Mouse (Mus musculus): ENCODE measurements at regions not wholly inside any gene's neighbourhood (a gene's known extent, or its start where the extent isn't known, plus 50 kb on each side); places are given as distances from the start of the nearest gene placed in this dataset.

GRCm38 (mm10) chr3:36771011-36771410 lies 81.0 kb upstream of the Trpc3 start:
- Histone ChIP-seq H3K4me3 (no peak overlapping the region), H3K4me2 (ENCODE audit: low read depth) (no peak overlapping the region), H3K36me3 (ENCODE audit: control insufficient read depth, insufficient read depth) (no peaks in the 10 kb centered on the region), H3K79me2 (ENCODE audit: control insufficient read depth, insufficient read depth) (no peaks in the 10 kb centered on the region), H3K27me3 (ENCODE audit: control insufficient read depth, insufficient read depth, insufficient read length) (no peaks in the 10 kb centered on the region), H3ac (ENCODE audit: control insufficient read depth, insufficient read length) (no peak overlapping the region)
- TF ChIP-seq POLR2AphosphoS2 (IDR thresholded peaks at IDR 0.05; ENCODE audit: insufficient read length, low read depth) (no peak), MYOD1 (IDR thresholded peaks at IDR 0.05; ENCODE audit: control insufficient read depth in 1 of 3, insufficient read length in 2 of 3, low read depth in 2 of 3) (no peak), REST (IDR thresholded peaks at IDR 0.05; ENCODE audit: insufficient read depth, insufficient read length) (no peak), MYOG (IDR thresholded peaks at IDR 0.05; ENCODE audit: control insufficient read depth in 1 of 3, insufficient read depth in 1 of 3, insufficient read length in 2 of 3, low read depth in 2 of 3) (no peak), TCF3 (IDR thresholded peaks at IDR 0.05; ENCODE audit: insufficient read length, low read depth) (no peak), SRF (IDR thresholded peaks at IDR 0.05; ENCODE audit: control insufficient read depth, insufficient read length, low read depth) (no peak), USF1 (IDR thresholded peaks at IDR 0.05; ENCODE audit: low read depth) (no peak), MAX (IDR thresholded peaks at IDR 0.05; ENCODE audit: low read depth) (no peak), CEBPB (IDR thresholded peaks at IDR 0.05; ENCODE audit: insufficient read depth, poor library complexity, severe bottlenecking) (no peak)

GRCm38 (mm10) chr3:36774023-36774422 lies 84.1 kb upstream of the Trpc3 start:
- Histone ChIP-seq H3K4me2 (ENCODE audit: low read depth) (no peak overlapping the region), H3K79me2 (ENCODE audit: control insufficient read depth, insufficient read depth) (no peaks in the 10 kb centered on the region), H3K36me3 (ENCODE audit: control insufficient read depth, insufficient read depth) (no peaks in the 10 kb centered on the region), H3K4me3 (no peak overlapping the region), H3K27me3 (ENCODE audit: control insufficient read depth, insufficient read depth, insufficient read length) (no peaks in the 10 kb centered on the region), H3ac (ENCODE audit: control insufficient read depth, insufficient read length) (no peak overlapping the region)
- TF ChIP-seq CEBPB (IDR thresholded peaks at IDR 0.05; ENCODE audit: insufficient read depth, poor library complexity, severe bottlenecking) (no peak), USF1 (IDR thresholded peaks at IDR 0.05; ENCODE audit: low read depth) (no peak), MYOG (IDR thresholded peaks at IDR 0.05; ENCODE audit: control insufficient read depth in 1 of 3, insufficient read depth in 1 of 3, insufficient read length in 2 of 3, low read depth in 2 of 3) (no peak), TCF3 (IDR thresholded peaks at IDR 0.05; ENCODE audit: insufficient read length, low read depth) (no peak), E2F4 (IDR thresholded peaks at IDR 0.05; ENCODE audit: insufficient read depth) (no peak), SRF (IDR thresholded peaks at IDR 0.05; ENCODE audit: control insufficient read depth, insufficient read length, low read depth) (no peak), POLR2A (IDR thresholded peaks at IDR 0.05; ENCODE audit: insufficient read length, low read depth) (no peak), MAX (IDR thresholded peaks at IDR 0.05; ENCODE audit: low read depth) (no peak)

- Histone ChIP-seq H3K79me2 (ENCODE audit: control insufficient read depth, insufficient read depth) (no peaks in the 10 kb centered on the region), H3K4me2 (ENCODE audit: low read depth) (no peak overlapping the region), H3K36me3 (ENCODE audit: control insufficient read depth, insufficient read depth) (no peaks in the 10 kb centered on the region), H3K4me3 (no peak overlapping the region), H3ac (ENCODE audit: control insufficient read depth, insufficient read length) (no peak overlapping the region), H3K27me3 (ENCODE audit: control insufficient read depth, insufficient read depth, insufficient read length) (no peaks in the 10 kb centered on the region)
- TF ChIP-seq TCF3 (IDR thresholded peaks at IDR 0.05; ENCODE audit: insufficient read length, low read depth), result no peak
- TF ChIP-seq TCF12 (IDR thresholded peaks at IDR 0.05; ENCODE audit: insufficient read depth, poor library complexity, severe bottlenecking), result no peak
- TF ChIP-seq SRF (IDR thresholded peaks at IDR 0.05; ENCODE audit: control insufficient read depth, insufficient read length, low read depth), result no peak
- TF ChIP-seq MAX (IDR thresholded peaks at IDR 0.05; ENCODE audit: low read depth), result no peak
- TF ChIP-seq USF1 (IDR thresholded peaks at IDR 0.05; ENCODE audit: low read depth), result no peak
- no peak for TF ChIP-seq CEBPB (IDR thresholded peaks at IDR 0.05; ENCODE audit: insufficient read depth, poor library complexity, severe bottlenecking)
- no peak for TF ChIP-seq POLR2A (IDR thresholded peaks at IDR 0.05; ENCODE audit: insufficient read length, low read depth)
- no peak for TF ChIP-seq E2F4 (IDR thresholded peaks at IDR 0.05; ENCODE audit: insufficient read depth)
- TF ChIP-seq REST (IDR thresholded peaks at IDR 0.05; ENCODE audit: insufficient read depth, insufficient read length), result no peak
These were observed 84.5 kb upstream of the 4932438A13Rik start for GRCm38 (mm10) chr3:36778448-36778847.

GRCm38 (mm10) chr3:36786581-36786980 lies 76.3 kb upstream of the 4932438A13Rik start:
- Histone ChIP-seq H3K27me3 (ENCODE audit: control insufficient read depth, insufficient read depth, insufficient read length) (peaks cover 4% of the 10 kb centered on the region), H3K36me3 (ENCODE audit: control insufficient read depth, insufficient read depth) (no peaks in the 10 kb centered on the region), H3K4me2 (ENCODE audit: low read depth) (no peak overlapping the region), H3ac (ENCODE audit: control insufficient read depth, insufficient read length) (no peak overlapping the region), H3K4me3 (no peak overlapping the region), H3K79me2 (ENCODE audit: control insufficient read depth, insufficient read depth) (no peaks in the 10 kb centered on the region)
- no peak for TF ChIP-seq CEBPB (IDR thresholded peaks at IDR 0.05; ENCODE audit: insufficient read depth, poor library complexity, severe bottlenecking)
- TF ChIP-seq MYOD1 (IDR thresholded peaks at IDR 0.05; ENCODE audit: control insufficient read depth in 1 of 3, insufficient read length in 2 of 3, low read depth in 2 of 3), result peak in 1 of 3 experiments; percentile 82
- TF ChIP-seq USF1 (IDR thresholded peaks at IDR 0.05; ENCODE audit: low read depth), result no peak
- peak; percentile 59 for TF ChIP-seq TCF12 (IDR thresholded peaks at IDR 0.05; ENCODE audit: insufficient read depth, poor library complexity, severe bottlenecking)
- TF ChIP-seq E2F4 (IDR thresholded peaks at IDR 0.05; ENCODE audit: insufficient read depth), result no peak
- no peak for TF ChIP-seq REST (IDR thresholded peaks at IDR 0.05; ENCODE audit: insufficient read depth, insufficient read length)
- TF ChIP-seq MAX (IDR thresholded peaks at IDR 0.05; ENCODE audit: low read depth), result no peak
- TF ChIP-seq TCF3 (IDR thresholded peaks at IDR 0.05; ENCODE audit: insufficient read length, low read depth), result peak; percentile 69
- TF ChIP-seq MYOG (IDR thresholded peaks at IDR 0.05; ENCODE audit: control insufficient read depth in 1 of 3, insufficient read depth in 1 of 3, insufficient read length in 2 of 3, low read depth in 2 of 3), result peak in 2 of 3 experiments; percentile 29 to 81

- Histone ChIP-seq H3K79me2 (ENCODE audit: control insufficient read depth, insufficient read depth) (no peaks in the 10 kb centered on the region), H3ac (ENCODE audit: control insufficient read depth, insufficient read length) (no peak overlapping the region), H3K27me3 (ENCODE audit: control insufficient read depth, insufficient read depth, insufficient read length) (no peaks in the 10 kb centered on the region), H3K4me3 (no peak overlapping the region), H3K4me2 (ENCODE audit: low read depth) (no peak overlapping the region), H3K36me3 (ENCODE audit: control insufficient read depth, insufficient read depth) (no peaks in the 10 kb centered on the region)
- TF ChIP-seq MYOG (IDR thresholded peaks at IDR 0.05; ENCODE audit: control insufficient read depth in 1 of 3, insufficient read depth in 1 of 3, insufficient read length in 2 of 3, low read depth in 2 of 3) (no peak), CEBPB (IDR thresholded peaks at IDR 0.05; ENCODE audit: insufficient read depth, poor library complexity, severe bottlenecking) (no peak), E2F4 (IDR thresholded peaks at IDR 0.05; ENCODE audit: insufficient read depth) (no peak), TCF3 (IDR thresholded peaks at IDR 0.05; ENCODE audit: insufficient read length, low read depth) (no peak), MAX (IDR thresholded peaks at IDR 0.05; ENCODE audit: low read depth) (no peak), USF1 (IDR thresholded peaks at IDR 0.05; ENCODE audit: low read depth) (no peak), POLR2AphosphoS2 (IDR thresholded peaks at IDR 0.05; ENCODE audit: insufficient read length, low read depth) (no peak), POLR2A (IDR thresholded peaks at IDR 0.05; ENCODE audit: insufficient read length, low read depth) (no peak), REST (IDR thresholded peaks at IDR 0.05; ENCODE audit: insufficient read depth, insufficient read length) (no peak), SRF (IDR thresholded peaks at IDR 0.05; ENCODE audit: control insufficient read depth, insufficient read length, low read depth) (no peak), TCF12 (IDR thresholded peaks at IDR 0.05; ENCODE audit: insufficient read depth, poor library complexity, severe bottlenecking) (no peak), MYOD1 (IDR thresholded peaks at IDR 0.05; ENCODE audit: control insufficient read depth in 1 of 3, insufficient read length in 2 of 3, low read depth in 2 of 3) (no peak)
These were observed 72.7 kb upstream of the 4932438A13Rik start for GRCm38 (mm10) chr3:36790245-36790644.
